Mouse (Mus musculus) activated CD4-positive, CD25-positive, alpha-beta regulatory T cell (primary cell): Measurements from ENCODE around the gene Ydjc. TPM values are rescaled to one million over a fixed set of nuclear protein-coding genes. Genes with fewer than 3 reads are reported as not detected.

ENCODE experiments used
- polyA plus RNA-seq, 2 experiments: library from polyadenylated mRNA; unstranded; fragments of 100-300 nt; shearing (Covaris generic); gene quantifications; one replicate each; pipeline ENCODE4 v1.2.1; 2017

Ydjc gene
- 10 to 100 TPM; 13.1 to 17.1 TPM for polyA plus RNA-seq

GRCm38 (mm10) chr16:17144339-17144738 lies at the start of gene Ydjc:
Gene Ydjc (plus strand): TSS chr16:17144621.

GRCm38 (mm10) chr16:17110771-17111743 lies 33.4 kb upstream of the Ydjc start, which contains the start of gene Ppil2:
Gene Ppil2 (minus strand): TSS chr16:17111257.

GRCm38 (mm10) chr16:17124871-17125520 lies 19.4 kb upstream of the Ydjc start, which contains the start of gene 2610318N02Rik:
Gene 2610318N02Rik (minus strand): TSS chr16:17125167.

GRCm38 (mm10) chr16:17132089-17132905 lies 12.1 kb upstream of the Ydjc start, which contains the start of gene Sdf2l1:
Gene Sdf2l1 (minus strand): TSS chr16:17132383.

GRCm38 (mm10) chr16:17146772-17147235 lies 2.4 kb downstream of the Ydjc start, which contains the start of gene Ccdc116:
Gene Ccdc116 (minus strand): TSS chr16:17147229.

GRCm38 (mm10) chr16:17202549-17202948 lies 58.1 kb downstream of the Ydjc start, which contains the start of gene Ube2l3:
Gene Ube2l3 (minus strand): TSS chr16:17202649.

GRCm38 (mm10) chr16:17208389-17209361 lies 64.3 kb downstream of the Ydjc start, which contains the start of gene Rimbp3:
Gene Rimbp3 (plus strand): TSS chr16:17208603.

Other genes with a start within 250 kb of the Ydjc start
- 10 to 100 TPM; 13.3 to 14.9 TPM for gene Ppm1f, start 248.2 kb upstream of the Ydjc start, polyA plus RNA-seq
- 100 to 1,000 TPM; 209 to 224 TPM for gene Mapk1, start 161.2 kb upstream of the Ydjc start, polyA plus RNA-seq
- gene Ypel1, start 74.9 kb upstream of the Ydjc start, polyA plus RNA-seq = 1 to 10 TPM; 3.9 to 4.4 TPM
- gene Ppil2, start 33.4 kb upstream of the Ydjc start, polyA plus RNA-seq = 100 to 1,000 TPM; 211 to 228 TPM
- gene 2610318N02Rik, start 19.5 kb upstream of the Ydjc start, polyA plus RNA-seq = 1 to 10 TPM; 6.4 to 6.7 TPM
- 10 to 100 TPM; 31.0 to 51.1 TPM for gene Sdf2l1, start 12.2 kb upstream of the Ydjc start, polyA plus RNA-seq
- 1 to 10 TPM in 1 of 2 experiments, under 1 TPM in 1; 0.60 to 1.8 TPM for gene Ccdc116, start 2.6 kb downstream of the Ydjc start, polyA plus RNA-seq
- 100 to 1,000 TPM; 362 TPM for gene Ube2l3, start 58.0 kb downstream of the Ydjc start, polyA plus RNA-seq
- under 1 TPM; 0.04 to 0.18 TPM for gene Rimbp3, start 64.0 kb downstream of the Ydjc start, polyA plus RNA-seq
- 1 to 10 TPM; 1.3 to 1.9 TPM for gene Hic2, start 89.0 kb downstream of the Ydjc start, polyA plus RNA-seq
- gene Tmem191c, start 131.5 kb downstream of the Ydjc start, polyA plus RNA-seq = 100 to 1,000 TPM; 102 to 147 TPM
- gene Serpind1, start 186.8 kb downstream of the Ydjc start, polyA plus RNA-seq = under 1 TPM; 0.16 to 0.26 TPM